Mouse (Mus musculus) G1E (cell line): Measurements from ENCODE around the gene Marc2.

ENCODE experiments used
- CTCF ChIP-seq: IDR thresholded peaks from 2 replicates; pipeline ENCODE4 v1.5.1; 2012; ENCODE audit warnings: low read depth, low read length, inconsistent platforms, mixed read lengths
- GATA1 ChIP-seq: IDR thresholded peaks from 2 replicates; pipeline ENCODE4 v1.6.1; 2012; ENCODE audit warnings: borderline replicate concordance, low read length, inconsistent platforms, mixed read lengths
- TAL1 ChIP-seq: conservative IDR thresholded peaks from 2 replicates; pipeline ENCODE4 v1.6.1; 2012; ENCODE audit warnings: low read depth, low read length, inconsistent platforms, mixed read lengths

DNA sequence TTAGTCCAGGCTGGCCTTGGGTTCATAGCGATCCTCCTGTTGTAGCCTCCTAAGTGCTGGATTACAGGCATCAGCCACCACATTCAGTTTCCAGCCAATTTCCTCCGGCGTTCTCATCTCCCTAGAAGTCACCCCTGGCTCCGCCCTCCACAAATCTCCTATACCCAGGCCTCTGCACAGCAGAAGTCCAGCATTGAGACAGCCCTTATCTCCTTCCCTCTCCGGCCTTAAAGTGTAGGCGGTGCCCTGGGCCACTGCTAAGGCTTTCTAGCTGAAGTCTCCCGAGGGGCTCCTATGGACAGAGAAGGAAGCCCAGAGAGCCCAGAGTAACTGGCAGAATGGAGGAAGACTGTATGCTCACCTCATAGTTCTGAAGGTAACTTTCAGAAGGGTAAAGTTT lies 12.8 kb downstream of the Marc2 start:
- no peak for TF ChIP-seq CTCF
- TF ChIP-seq TAL1: no peak
- TF ChIP-seq GATA1: no peak
